Mouse (Mus musculus) G1E (cell line): Measurements from ENCODE around the gene Adgre5. TPM values are rescaled to one million over a fixed set of nuclear protein-coding genes. Genes with fewer than 3 reads are reported as not detected.
A peak's percentile ranks its signal among the peaks of the same experiment; 100 is the strongest.

Experiments used
- ATAC-seq: 2 replicates; pipeline ENCODE4 v1.8.0; 2016; ENCODE audit warnings: mild to moderate bottlenecking; ENCODE audit not compliant: insufficient number of reproducible peaks, poor library complexity, low FRiP score, severe bottlenecking; ENCODE audit errors: extremely low read depth
- DNase-seq: peaks from one replicate; pipeline ENCODE4 v3.0.0; 2012; ENCODE audit warnings: low spot score
- H3K27me3 ChIP-seq: 2 replicates; pipeline ENCODE4 v1.6.1; 2012; ENCODE audit warnings: mild to moderate bottlenecking, low read length, inconsistent platforms; ENCODE audit not compliant: insufficient read depth
- H3K36me3 ChIP-seq: replicated peaks from 2 replicates; pipeline ENCODE3; 2012; ENCODE audit warnings: mild to moderate bottlenecking, inconsistent platforms
- H3K4me1 ChIP-seq: 2 replicates; pipeline ENCODE4 v1.6.1; 2012; ENCODE audit warnings: low read depth, low read length, inconsistent platforms, mixed read lengths; ENCODE audit not compliant: insufficient read depth
- H3K4me3 ChIP-seq: 2 replicates; pipeline ENCODE4 v1.5.1; 2012; ENCODE audit warnings: low read depth, mild to moderate bottlenecking, inconsistent platforms, low read length, moderate library complexity, mixed read lengths
- H3K9me3 ChIP-seq: replicated peaks from 2 replicates; pipeline ENCODE4 v1.6.1; 2012; ENCODE audit warnings: inconsistent platforms
- CTCF ChIP-seq: IDR thresholded peaks from 2 replicates; pipeline ENCODE4 v1.5.1; 2012; ENCODE audit warnings: low read depth, low read length, inconsistent platforms, mixed read lengths
- GATA1 ChIP-seq: IDR thresholded peaks from 2 replicates; pipeline ENCODE4 v1.6.1; 2012; ENCODE audit warnings: borderline replicate concordance, low read length, inconsistent platforms, mixed read lengths
- GATA2 ChIP-seq: IDR thresholded peaks from 2 replicates; pipeline ENCODE4 v1.6.1; 2012; ENCODE audit warnings: low read depth, low read length, inconsistent platforms, borderline replicate concordance
- POLR2AphosphoS5 ChIP-seq: IDR thresholded peaks from 2 replicates; pipeline ENCODE4 v1.6.1; 2012; ENCODE audit warnings: low read depth, low read length, inconsistent platforms; ENCODE audit not compliant: insufficient replicate concordance
- TAL1 ChIP-seq: conservative IDR thresholded peaks from 2 replicates; pipeline ENCODE4 v1.6.1; 2012; ENCODE audit warnings: low read depth, low read length, inconsistent platforms, mixed read lengths
- polyA plus RNA-seq: library from polyadenylated mRNA; stranded (reverse); fragments of >175 nt; gene quantifications from 2 replicates; pipeline ENCODE4 v1.2.3, GENCODE M21; 2012
- total RNA-seq, 2 experiments: library from RNA; stranded (forward) in 1 of 2; stranded (reverse) in 1 of 2; fragments of 200-1000 nt in 1 of 2; fragments of >200 nt in 1 of 2; fragmentation: Nextera tagmentation in 1 of 2; gene quantifications; 2 replicates each; pipeline ENCODE4 v1.2.3; 2014 to 2017

Gene Adgre5
- total and polyA plus RNA-seq, 3 experiments: 92.9 to 405 (median 223) TPM

DNA sequence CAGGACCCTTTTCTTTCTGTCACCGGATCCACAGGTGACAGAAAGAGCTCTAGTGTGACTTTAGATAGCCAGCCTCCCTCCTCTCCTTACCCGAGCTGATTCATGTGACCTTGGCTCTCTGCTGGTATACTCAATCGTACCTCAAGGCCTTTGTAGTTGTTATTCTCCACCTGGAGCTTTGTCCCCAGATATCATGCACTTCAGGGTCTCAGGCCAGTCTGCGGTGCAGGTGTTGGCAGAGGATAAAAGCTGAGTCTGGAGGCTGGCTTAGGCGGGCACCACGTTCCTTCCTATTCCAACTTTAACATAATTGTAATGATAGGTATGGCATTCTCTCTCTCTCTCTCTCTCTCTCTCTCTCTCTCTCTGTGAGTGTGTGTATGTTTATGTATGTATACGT lies 28.6 kb upstream of the Adgre5 start:
- Histone ChIP-seq H3K4me1 (peaks cover 86% of the 10 kb centered on the region), H3K9me3 (peaks cover 4% of the 10 kb centered on the region; the same call in 1 of the 2 replicates), H3K4me3 (peak overlapping the region; percentile 52; the same call in 1 of the 2 replicates), H3K36me3 (no peaks in the 10 kb centered on the region), H3K27me3 (no peaks in the 10 kb centered on the region)
- no peak for TF ChIP-seq POLR2AphosphoS5
- peak; percentile 61 for TF ChIP-seq TAL1
- DNase-seq: no peak
- no peak for ATAC-seq

GRCm38 (mm10) chr8:83768526-83768925 lies 27.4 kb upstream of the Adgre5 start:
- Histone ChIP-seq H3K4me1 (peaks cover 81% of the 10 kb centered on the region), H3K27me3 (no peaks in the 10 kb centered on the region), H3K4me3 (peak overlapping the region; percentile 7; the same call in 1 of the 2 replicates), H3K9me3 (peaks cover 4% of the 10 kb centered on the region; the same call in 1 of the 2 replicates), H3K36me3 (no peaks in the 10 kb centered on the region)
- ATAC-seq (peak; percentile 69), DNase-seq (peak; percentile 62)
- TF ChIP-seq GATA1 (no peak), POLR2AphosphoS5 (no peak), TAL1 (peak; percentile 94), CTCF (no peak), GATA2 (no peak)

DNA sequence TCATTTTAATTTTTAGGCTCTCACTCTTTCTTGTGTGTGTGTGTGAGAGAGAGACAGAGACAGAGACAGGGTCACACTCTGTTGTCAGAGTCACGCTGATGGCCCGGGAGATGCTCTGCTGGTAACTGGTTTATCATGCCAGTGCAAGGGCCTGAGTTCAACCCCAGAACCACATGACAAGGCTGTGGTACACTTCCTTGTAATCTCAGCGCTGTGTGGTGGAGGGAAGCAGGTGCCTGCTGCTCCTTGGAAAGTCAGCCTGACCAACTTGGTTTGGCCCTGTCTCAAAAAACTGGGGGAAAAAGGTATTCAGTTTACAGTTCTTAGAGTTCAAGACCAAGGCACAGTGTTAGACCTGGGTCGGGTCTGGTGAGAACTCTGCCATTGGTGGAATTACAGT lies 26.3 kb upstream of the Adgre5 start:
- no peak overlapping the region; the same call in 1 of the 2 replicates for H3K4me3 ChIP-seq
- H3K36me3 ChIP-seq: no peaks in the 10 kb centered on the region
- TF ChIP-seq GATA1 (no peak), CTCF (no peak), GATA2 (no peak), POLR2AphosphoS5 (no peak), TAL1 (no peak)
- ATAC-seq: no peak
- no peak for DNase-seq
- peaks cover 70% of the 10 kb centered on the region for H3K4me1 ChIP-seq
- peaks cover 4% of the 10 kb centered on the region; the same call in 1 of the 2 replicates for H3K9me3 ChIP-seq
- H3K27me3 ChIP-seq: no peaks in the 10 kb centered on the region

- no peak for TF ChIP-seq POLR2AphosphoS5
- no peak for TF ChIP-seq TAL1
- no peak for TF ChIP-seq CTCF
- no peak for TF ChIP-seq GATA2
- Histone ChIP-seq H3K36me3 (no peaks in the 10 kb centered on the region), H3K4me1 (peaks cover 54% of the 10 kb centered on the region), H3K9me3 (peaks cover 4% of the 10 kb centered on the region; the same call in 1 of the 2 replicates), H3K4me3 (no peak overlapping the region; the same call in 1 of the 2 replicates), H3K27me3 (no peaks in the 10 kb centered on the region)
- DNase-seq: no peak
- ATAC-seq: no peak
These were observed 24.5 kb upstream of the Adgre5 start for GRCm38 (mm10) chr8:83765663-83766062.

- Histone ChIP-seq H3K4me3 (no peak overlapping the region), H3K4me1 (peaks cover 49% of the 10 kb centered on the region), H3K9me3 (peaks cover 4% of the 10 kb centered on the region; the same call in 1 of the 2 replicates), H3K36me3 (no peaks in the 10 kb centered on the region), H3K27me3 (no peaks in the 10 kb centered on the region)
- no peak for TF ChIP-seq GATA1
- TF ChIP-seq CTCF: no peak
- TF ChIP-seq GATA2: no peak
- TF ChIP-seq POLR2AphosphoS5: no peak
- no peak for TF ChIP-seq TAL1
- no peak for DNase-seq
- no peak for ATAC-seq
These were observed 23.6 kb upstream of the Adgre5 start for GRCm38 (mm10) chr8:83764717-83765116.

DNA sequence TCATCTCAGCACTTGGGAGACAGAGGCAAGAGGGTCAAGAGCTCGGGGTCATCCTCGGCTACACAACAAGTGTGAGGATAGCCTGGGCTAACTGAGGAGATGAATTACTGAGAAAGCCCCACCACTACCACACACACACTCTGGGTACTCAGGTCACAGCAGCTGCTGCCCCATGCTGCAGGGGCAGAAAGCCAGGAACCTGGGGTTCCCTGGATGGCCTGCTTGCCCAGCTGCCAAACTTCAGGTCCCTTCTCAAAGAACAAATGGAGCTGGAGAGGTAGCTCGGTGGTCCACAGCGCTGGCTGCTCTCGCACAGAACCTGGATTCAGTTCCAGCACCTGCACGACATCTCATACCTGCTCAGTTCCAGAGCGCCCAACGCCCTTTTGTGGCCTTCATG lies 23.0 kb upstream of the Adgre5 start:
- no peak for ATAC-seq
- TF ChIP-seq CTCF (no peak), GATA2 (no peak), GATA1 (no peak), TAL1 (no peak), POLR2AphosphoS5 (no peak)

More for the DNA sequence above, 23.0 kb upstream of the Adgre5 start:
- H3K9me3 ChIP-seq: peaks cover 4% of the 10 kb centered on the region; the same call in 1 of the 2 replicates
- no peak for DNase-seq
- H3K36me3 ChIP-seq: no peaks in the 10 kb centered on the region
- H3K4me3 ChIP-seq: no peak overlapping the region
- peaks cover 49% of the 10 kb centered on the region for H3K4me1 ChIP-seq
- no peaks in the 10 kb centered on the region for H3K27me3 ChIP-seq
